Mouse (Mus musculus) activated CD4-positive, CD25-positive, alpha-beta regulatory T cell, adult 9 weeks (primary cell): ENCODE data around the gene Wdr1. TPM values are rescaled to one million over a fixed set of nuclear protein-coding genes. Genes with fewer than 3 reads are reported as not detected.

Source experiments
- polyA plus RNA-seq: library from polyadenylated mRNA; unstranded; fragments of 100-300 nt; shearing (Covaris generic); gene quantifications from one replicate; pipeline ENCODE4 v1.2.1, GENCODE M21; 2017

Gene Wdr1
- 530 TPM for polyA plus RNA-seq

DNA sequence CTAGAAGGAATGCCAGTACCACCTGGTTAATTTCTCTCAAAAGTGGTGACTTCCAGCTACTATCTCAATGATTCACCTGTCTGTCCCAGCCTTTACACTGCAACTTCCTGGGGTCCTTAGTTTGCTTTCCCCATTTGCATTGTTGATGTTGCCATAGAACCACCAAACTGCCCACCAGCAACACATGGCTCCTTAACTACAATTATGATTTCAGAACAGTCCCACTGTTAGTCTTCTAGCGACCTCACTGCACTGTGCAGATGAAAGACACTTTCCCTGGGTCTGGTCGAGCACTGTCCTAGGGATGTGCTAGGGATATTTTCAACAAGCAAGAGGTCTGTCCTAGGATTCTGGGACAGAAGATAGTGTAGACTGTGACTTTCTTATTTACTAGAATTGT is at the start of gene Wdr1:
TSS of gene Wdr1 (minus strand) at position 101 of the 400 bp plus-strand sequence.

DNA sequence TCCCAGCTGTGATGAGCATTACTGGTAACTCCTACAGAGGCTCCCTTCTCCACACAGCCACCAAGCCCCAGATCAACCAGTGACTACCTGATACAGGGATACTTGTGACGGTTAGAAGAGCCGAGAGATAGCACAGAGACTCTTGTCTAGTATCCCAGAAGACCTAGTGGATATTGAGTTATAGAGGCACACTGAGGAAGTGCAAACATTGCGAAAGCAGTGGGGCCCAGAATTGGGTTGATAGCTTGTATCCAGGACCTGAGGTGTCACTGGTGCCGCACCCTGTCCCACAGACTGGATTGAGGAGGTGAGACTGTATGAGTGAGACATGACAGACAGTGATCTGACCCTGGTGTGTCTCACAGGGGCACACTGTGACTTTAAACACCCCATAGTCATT is 60.0 kb downstream of the Wdr1 start, which contains the start of gene Slc2a9:
TSS of gene Slc2a9 (minus strand) at position 152 of the 400 bp plus-strand sequence.

Other genes starting within 250 kb of the Wdr1 start
- gene Drd5, start 243.9 kb downstream of the Wdr1 start, polyA plus RNA-seq: not detected
- 7.5 TPM for gene Slc2a9, start 60.1 kb downstream of the Wdr1 start, polyA plus RNA-seq
- gene Zfp518b, start 121.6 kb upstream of the Wdr1 start, polyA plus RNA-seq: 1.3 TPM